Mouse (Mus musculus): ENCODE data around the gene Tcf7l2.

DNA sequence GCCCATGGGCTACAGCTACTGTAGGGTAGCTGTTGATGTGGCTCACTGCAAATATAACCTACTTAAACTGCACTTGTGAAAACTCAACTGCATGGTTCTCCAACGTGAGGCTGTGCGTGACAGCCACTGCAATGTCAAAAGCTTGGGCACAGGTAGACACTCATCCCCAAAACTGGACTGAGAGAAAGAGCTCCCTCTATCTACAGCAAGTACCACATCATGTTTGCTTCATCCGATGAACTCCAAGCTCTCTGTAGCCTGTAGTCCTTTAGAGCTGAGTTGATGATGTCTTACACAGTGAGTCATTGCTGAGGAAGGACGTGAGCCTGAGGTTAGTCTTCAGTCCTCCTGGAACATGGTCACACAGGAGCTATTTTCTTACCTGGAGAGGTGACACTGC, 115.7 kb downstream of the Tcf7l2 start:
- TF ChIP-seq CTCF (IDR thresholded peaks at IDR 0.05; ENCODE audit: control insufficient read depth, insufficient read depth, insufficient read length) (no peak), MAX (IDR thresholded peaks at IDR 0.05) (no peak), USF1 (IDR thresholded peaks at IDR 0.05; ENCODE audit: low read depth) (no peak), FOSL1 (IDR thresholded peaks at IDR 0.05; ENCODE audit: insufficient read depth, low read length, poor library complexity, severe bottlenecking) (no peak)
